Mouse (Mus musculus) midbrain, postnatal 0 days (tissue): ENCODE results near the gene Slc17a7. TPM values are rescaled to one million over a fixed set of nuclear protein-coding genes. Genes with fewer than 3 reads are reported as not detected.
A peak's percentile ranks its signal among the peaks of the same experiment; 100 is the strongest.

Experiments used
- ATAC-seq: fragments of 200-750 bp; cut with Nextera tagmentation; 2 replicates; pipeline ENCODE4 v1.8.0; 2017; ENCODE audit warnings: moderate number of reproducible peaks, mild to moderate bottlenecking, moderate TSS enrichment, moderate library complexity; ENCODE audit not compliant: low FRiP score
- DNase-seq: peaks from one replicate; pipeline ENCODE4 v3.0.0-alpha.2; 2015; ENCODE audit warnings: low spot score
- H3K27ac ChIP-seq: fragments of 300-500 bp; sonication (generic); 2 replicates; pipeline ENCODE4 v1.5.1; 2014; ENCODE audit warnings: low read depth, mild to moderate bottlenecking, low read length, mixed read lengths
- H3K27me3 ChIP-seq: fragments of 300-500 bp; sonication (generic); 2 replicates; pipeline ENCODE4 v1.6.1; 2014; ENCODE audit warnings: low read length, control low read depth, mixed read lengths; ENCODE audit not compliant: insufficient read depth
- H3K36me3 ChIP-seq: fragments of 300-500 bp; sonication (generic); 2 replicates; pipeline ENCODE4 v1.6.1; 2014; ENCODE audit warnings: low read length, control low read depth, mixed read lengths; ENCODE audit not compliant: insufficient read depth
- H3K4me1 ChIP-seq: fragments of 300-500 bp; sonication (generic); 2 replicates; pipeline ENCODE4 v1.6.1; 2014; ENCODE audit warnings: mild to moderate bottlenecking, control low read depth, antibody characterized with exemption, low read length, mixed read lengths; ENCODE audit not compliant: insufficient read depth
- H3K4me2 ChIP-seq: fragments of 300-500 bp; sonication (generic); 2 replicates; pipeline ENCODE4 v1.6.1; 2014; ENCODE audit warnings: low read depth, mild to moderate bottlenecking, low read length, mixed read lengths; ENCODE audit not compliant: poor library complexity, severe bottlenecking
- H3K4me3 ChIP-seq: fragments of 300-500 bp; sonication (generic); 2 replicates; pipeline ENCODE4 v1.5.1; 2014; ENCODE audit warnings: low read depth, mild to moderate bottlenecking, low read length, moderate library complexity
- H3K9ac ChIP-seq: fragments of 300-500 bp; sonication (generic); replicated peaks from 2 replicates; pipeline ENCODE4 v1.6.1; 2014; ENCODE audit warnings: mild to moderate bottlenecking, low read length, moderate library complexity, mixed read lengths; ENCODE audit not compliant: poor library complexity, severe bottlenecking
- H3K9me3 ChIP-seq: fragments of 300-500 bp; sonication (generic); 2 replicates; pipeline ENCODE4 v1.6.1; 2016; ENCODE audit warnings: low read length, control low read depth
- CTCF ChIP-seq: IDR thresholded peaks from 2 replicates; pipeline ENCODE4 v1.5.1; 2016; ENCODE audit warnings: antibody characterized with exemption, mild to moderate bottlenecking
- WGBS: fragments of 180-500 bp; shearing (Covaris S2); extraction: QIAGEN DNeasy Blood & Tissue Kit; methylation state at CpG from one replicate; pipeline ENCODE4 v1.1.7; 2014; 5-methylcytosine and 5-hydroxymethylcytosine counted together
- polyA plus RNA-seq: library from polyadenylated mRNA; unstranded; fragments of >200 nt; fragmentation: Nextera tagmentation; extraction: Ambion mirVana; gene quantifications from 2 replicates; pipeline ENCODE4 v1.2.1, GENCODE M21; 2015
- total RNA-seq: library from RNA; depleted of rRNA; stranded (reverse); fragments of >200 nt; gene quantifications from 2 replicates; pipeline ENCODE4 v1.2.3, GENCODE M21; 2014

Gene Slc17a7
- total and polyA plus RNA-seq, 2 experiments from 2014 or later: 0.95 to 2.5 TPM

DNA sequence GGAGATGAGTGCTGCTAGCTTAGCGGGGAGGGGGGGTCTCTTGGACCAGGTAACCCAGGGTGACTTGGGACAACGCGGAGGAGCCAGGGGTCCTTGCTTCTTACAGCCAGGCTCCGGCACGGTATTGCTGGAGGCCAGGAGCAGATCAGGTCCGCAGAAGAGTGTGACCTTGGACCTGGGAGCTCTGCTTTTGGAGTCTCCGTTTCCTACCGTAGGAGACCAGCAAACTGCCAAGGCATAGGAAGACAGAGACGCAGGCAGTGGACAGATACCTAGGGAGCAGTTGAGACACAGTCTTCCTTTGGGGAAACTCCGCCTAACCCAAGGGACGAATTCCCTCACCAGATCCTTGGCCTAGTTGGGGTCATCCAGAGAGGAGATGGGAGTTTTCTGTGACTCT, 2.0 kb downstream of the Slc17a7 start:
- DNase-seq: no peak
- Histone ChIP-seq H3K9ac (no peak overlapping the region), H3K4me3 (no peak overlapping the region), H3K27ac (no peak overlapping the region), H3K4me1 (peaks cover 12% of the 10 kb centered on the region; the same call in 1 of the 2 replicates), H3K36me3 (no peaks in the 10 kb centered on the region), H3K9me3 (no peaks in the 10 kb centered on the region), H3K4me2 (no peak overlapping the region), H3K27me3 (peaks cover 58% of the 10 kb centered on the region)
- WGBS: 44% methylated on average over 11 of the region's 11 CpGs
- no peak for ATAC-seq
- TF ChIP-seq CTCF: no peak

DNA sequence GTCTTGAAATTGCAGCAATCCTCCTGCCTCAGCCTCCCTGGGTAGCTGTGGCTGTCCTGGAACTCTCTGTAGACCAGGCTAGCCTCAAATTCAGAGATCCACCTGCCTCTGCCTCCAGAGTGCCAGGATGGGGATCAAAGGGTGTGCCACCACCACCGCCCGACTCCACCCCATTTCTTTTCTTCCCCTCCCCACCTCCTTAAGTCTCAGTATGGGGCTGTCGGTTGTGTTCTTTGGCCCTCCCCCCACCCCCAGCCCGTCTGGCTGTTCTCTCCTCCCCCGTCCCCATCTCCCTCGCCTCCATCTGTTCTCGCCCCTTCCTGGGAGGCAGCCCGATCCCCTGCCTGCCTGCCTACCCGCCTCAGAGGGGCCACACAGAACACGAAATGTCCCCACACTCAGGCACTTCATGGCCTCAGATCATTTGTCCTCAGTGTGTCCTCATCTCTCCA, 3.2 kb downstream of the Slc17a7 start:
- TF ChIP-seq CTCF: no peak
- Histone ChIP-seq H3K4me3 (no peak overlapping the region), H3K27ac (no peak overlapping the region), H3K9me3 (no peaks in the 10 kb centered on the region), H3K27me3 (peaks cover 58% of the 10 kb centered on the region), H3K4me2 (no peak overlapping the region), H3K9ac (no peak overlapping the region), H3K4me1 (peaks cover 12% of the 10 kb centered on the region; the same call in 1 of the 2 replicates), H3K36me3 (no peaks in the 10 kb centered on the region)
- no peak for DNase-seq
- 14% methylated on average over 10 of the region's 10 CpGs for WGBS
- ATAC-seq: no peak

DNA sequence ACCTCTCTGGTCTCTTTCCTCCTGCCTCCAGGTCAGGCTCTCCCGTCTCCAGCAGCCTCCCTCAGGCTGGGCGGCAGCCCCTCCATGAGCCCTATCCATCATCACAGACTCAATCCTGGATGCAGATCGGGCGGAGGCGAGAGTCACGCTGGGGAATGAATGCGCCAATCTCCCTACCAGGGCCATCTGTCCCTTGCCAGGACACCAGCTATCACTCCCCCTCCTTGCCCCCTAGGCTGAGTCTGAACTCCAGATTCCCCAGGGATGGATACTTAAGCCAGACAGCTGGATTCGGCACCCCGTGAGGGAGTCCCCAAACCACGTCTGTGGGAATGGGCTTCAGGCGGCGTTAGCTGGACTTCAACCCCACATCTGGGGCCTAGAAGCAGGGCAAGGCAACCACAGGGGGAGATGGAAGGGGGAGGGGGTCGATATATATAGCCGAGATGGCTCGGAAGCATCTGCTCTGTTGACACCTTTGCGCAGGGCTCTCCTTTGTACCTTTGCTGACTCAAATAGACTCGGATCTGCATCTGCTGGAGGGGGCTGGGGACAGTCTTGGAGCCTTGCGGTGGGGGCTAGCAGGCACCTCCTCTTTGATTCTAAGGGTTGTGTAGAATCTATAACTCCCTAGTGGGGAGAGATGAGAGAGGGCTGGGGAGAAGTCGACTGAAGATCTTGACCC, 4.2 kb downstream of the Slc17a7 start:
- Histone ChIP-seq H3K4me2 (peak overlapping the region; percentile 9; the same call in 1 of the 2 replicates), H3K27me3 (peaks cover 58% of the 10 kb centered on the region), H3K36me3 (no peaks in the 10 kb centered on the region), H3K4me3 (0 out of 2 replicates have a peak overlapping the region, but pooled peaks have one; percentile 17), H3K27ac (no peak overlapping the region), H3K9me3 (no peaks in the 10 kb centered on the region), H3K9ac (no peak overlapping the region), H3K4me1 (peaks cover 7% of the 10 kb centered on the region; the same call in 1 of the 2 replicates)
- DNase-seq (no peak), ATAC-seq (no peak)
- TF ChIP-seq CTCF: no peak
- WGBS: 4% methylated on average over 19 of the region's 19 CpGs

DNA sequence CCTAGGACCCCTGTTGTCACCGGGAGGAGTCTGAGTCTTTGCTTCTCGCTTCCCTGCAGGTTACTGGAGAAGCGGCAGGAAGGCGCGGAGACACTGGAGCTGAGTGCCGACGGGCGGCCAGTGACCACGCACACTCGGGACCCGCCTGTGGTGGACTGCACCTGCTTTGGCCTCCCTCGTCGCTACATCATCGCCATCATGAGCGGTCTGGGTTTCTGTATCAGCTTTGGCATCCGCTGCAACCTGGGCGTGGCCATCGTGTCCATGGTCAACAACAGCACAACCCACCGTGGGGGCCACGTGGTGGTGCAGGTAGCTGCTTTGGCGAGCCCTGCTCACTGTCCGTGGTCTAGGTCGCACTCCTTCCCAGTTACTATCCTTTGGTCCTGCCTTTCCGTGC, 4.9 kb downstream of the Slc17a7 start:
- WGBS: 4% methylated on average over 24 of the region's 24 CpGs
- no peak overlapping the region for H3K9ac ChIP-seq
- ATAC-seq (no peak), DNase-seq (no peak)
- no peak for TF ChIP-seq CTCF
- H3K27ac ChIP-seq: no peak overlapping the region
- peaks cover 58% of the 10 kb centered on the region for H3K27me3 ChIP-seq
- no peaks in the 10 kb centered on the region for H3K9me3 ChIP-seq
- peaks cover 7% of the 10 kb centered on the region; the same call in 1 of the 2 replicates for H3K4me1 ChIP-seq
- peak overlapping the region; percentile 13; the same call in 1 of the 2 replicates for H3K4me2 ChIP-seq
- peak overlapping the region; percentile 17; the same call in 1 of the 2 replicates for H3K4me3 ChIP-seq
- no peaks in the 10 kb centered on the region for H3K36me3 ChIP-seq

DNA sequence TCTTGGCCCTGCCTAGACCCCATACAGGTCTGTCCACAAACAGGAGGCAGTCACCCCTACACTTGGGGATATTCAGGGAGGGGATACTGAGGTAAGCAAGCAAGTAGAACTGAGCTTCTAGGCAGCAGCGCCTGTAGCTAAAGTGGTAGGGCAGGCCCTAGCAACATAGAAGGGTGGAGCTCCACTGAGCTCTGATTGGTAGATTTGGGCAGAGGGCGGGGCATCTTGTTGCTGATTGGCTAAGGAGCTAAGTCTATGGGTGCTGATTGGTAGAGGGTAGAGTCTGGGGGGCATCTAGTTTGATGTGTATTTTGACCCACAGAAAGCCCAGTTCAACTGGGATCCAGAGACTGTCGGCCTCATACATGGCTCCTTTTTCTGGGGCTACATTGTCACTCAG, 5.7 kb downstream of the Slc17a7 start:
- Histone ChIP-seq H3K4me1 (peaks cover 4% of the 10 kb centered on the region; the same call in 1 of the 2 replicates), H3K9me3 (no peaks in the 10 kb centered on the region), H3K27me3 (peaks cover 56% of the 10 kb centered on the region), H3K27ac (no peak overlapping the region), H3K9ac (no peak overlapping the region), H3K4me3 (no peak overlapping the region), H3K36me3 (no peaks in the 10 kb centered on the region), H3K4me2 (no peak overlapping the region)
- WGBS: 94% methylated on average over 3 of the region's 3 CpGs
- DNase-seq: no peak
- no peak for TF ChIP-seq CTCF
- no peak for ATAC-seq

DNA sequence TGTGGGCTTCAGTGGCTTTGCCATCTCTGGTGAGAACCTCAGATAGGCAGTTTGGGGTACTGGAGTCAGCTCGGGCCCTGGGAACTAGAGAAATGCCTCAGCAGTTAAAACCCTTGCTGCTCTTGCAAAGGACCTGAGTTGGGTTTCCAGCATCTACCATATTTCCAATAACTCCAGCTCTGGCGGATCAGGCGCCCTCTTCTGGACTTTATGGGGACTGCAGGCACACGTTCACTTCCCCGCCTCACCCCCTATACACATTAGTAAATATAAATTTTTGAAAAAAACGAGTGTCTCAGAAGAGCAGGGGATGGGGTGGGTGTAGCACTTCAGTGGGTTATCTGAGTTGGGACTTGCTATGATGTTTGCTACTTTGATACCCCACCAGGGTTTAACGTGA, 9.2 kb downstream of the Slc17a7 start:
- no peak overlapping the region for H3K4me3 ChIP-seq
- no peaks in the 10 kb centered on the region for H3K9me3 ChIP-seq
- peaks cover 8% of the 10 kb centered on the region; the same call in 1 of the 2 replicates for H3K4me1 ChIP-seq
- ATAC-seq (no peak), DNase-seq (no peak)
- H3K9ac ChIP-seq: no peak overlapping the region
- peaks cover 58% of the 10 kb centered on the region for H3K27me3 ChIP-seq
- H3K36me3 ChIP-seq: no peaks in the 10 kb centered on the region
- peak; percentile 17 for TF ChIP-seq CTCF
- no peak overlapping the region for H3K27ac ChIP-seq
- 69% methylated on average over 7 of the region's 7 CpGs for WGBS
- H3K4me2 ChIP-seq: no peak overlapping the region
